Mouse (Mus musculus) CH12.LX (cell line): ENCODE measurements at regions not wholly inside any gene's neighbourhood (a gene's known extent, or its start where the extent isn't known, plus 50 kb on each side); places are given as distances from the start of the nearest gene placed in this dataset.

Source experiments
- DNase-seq: peaks from one replicate; pipeline ENCODE4 v3.0.0-alpha.2; 2013; ENCODE audit errors: extremely low read depth
- H3K27ac ChIP-seq: 2 replicates; pipeline ENCODE4 v1.5.1; 2012; ENCODE audit warnings: low read depth, mild to moderate bottlenecking, control low read depth, moderate library complexity; ENCODE audit not compliant: insufficient read depth
- H3K27me3 ChIP-seq: replicated peaks from 2 replicates; pipeline ENCODE3; 2012; ENCODE audit warnings: inconsistent platforms
- H3K36me3 ChIP-seq, 2 experiments: replicated peaks in 1 of 2; 2 replicates each; pipeline versions ENCODE3 to v1.6.1; 2012; ENCODE audit warnings: inconsistent platforms in 1 of 2, low read length in 1 of 2, mild to moderate bottlenecking in 1 of 2, mixed read lengths in 1 of 2, moderate library complexity in 1 of 2; ENCODE audit not compliant: control insufficient read depth in 1 of 2, insufficient read depth in 1 of 2
- H3K4me1 ChIP-seq, 2 experiments: 2 replicates each; pipeline ENCODE4 v1.6.1; 2012; ENCODE audit warnings: inconsistent platforms in 1 of 2, moderate library complexity in 1 of 2; ENCODE audit not compliant: insufficient read depth in 2 of 2, control insufficient read depth in 1 of 2
- H3K4me2 ChIP-seq: 2 replicates; pipeline ENCODE4 v1.6.1; 2012; ENCODE audit warnings: low read depth, mild to moderate bottlenecking, control low read depth; ENCODE audit not compliant: poor library complexity, insufficient read depth, severe bottlenecking
- H3K4me3 ChIP-seq, 3 experiments: fragments of 150-350 bp in 1 of 3; sonication (generic) in 1 of 3; replicated peaks in 1 of 3; 2 replicates each; pipeline versions ENCODE3 to v1.5.1; 2011 to 2012; ENCODE audit warnings: low read depth in 2 of 3, low read length in 2 of 3, mild to moderate bottlenecking in 2 of 3, moderate library complexity in 2 of 3, control low read depth in 1 of 3, improper control_type of control experiment in 1 of 3, inconsistent platforms in 1 of 3, mixed read lengths in 1 of 3; ENCODE audit not compliant: poor library complexity in 1 of 3
- H3K79me2 ChIP-seq: replicated peaks from 2 replicates; pipeline ENCODE4 v1.6.1; 2012; ENCODE audit warnings: mild to moderate bottlenecking, moderate library complexity; ENCODE audit not compliant: control insufficient read depth, poor library complexity, insufficient read depth, severe bottlenecking; ENCODE audit errors: extremely low read depth
- H3K9ac ChIP-seq: 2 replicates; pipeline ENCODE4 v1.6.1; 2012; ENCODE audit warnings: low read depth, mild to moderate bottlenecking, control low read depth, moderate library complexity; ENCODE audit not compliant: insufficient read depth
- H3K9me3 ChIP-seq: replicated peaks from 2 replicates; pipeline ENCODE3; 2012; ENCODE audit warnings: low read length, inconsistent platforms, mixed read lengths
- BHLHE40 ChIP-seq: IDR thresholded peaks from 2 replicates; pipeline ENCODE4 v1.6.1; 2011; ENCODE audit warnings: mild to moderate bottlenecking, low read depth, low read length, improper control_type of control experiment
- CHD1 ChIP-seq: IDR thresholded peaks from 2 replicates; pipeline ENCODE4 v1.6.1; 2012; ENCODE audit warnings: low read depth, low read length, improper control_type of control experiment, inconsistent platforms
- EP300 ChIP-seq: IDR thresholded peaks from 2 replicates; pipeline ENCODE4 v1.6.1; 2011; ENCODE audit warnings: low read length, improper control_type of control experiment
- ETS1 ChIP-seq: conservative IDR thresholded peaks from 2 replicates; pipeline ENCODE4 v1.6.1; 2012; ENCODE audit warnings: low read depth, mild to moderate bottlenecking, inconsistent platforms, low read length, improper control_type of control experiment, moderate library complexity
- HCFC1 ChIP-seq: IDR thresholded peaks from 2 replicates; pipeline ENCODE4 v1.6.1; 2012; ENCODE audit warnings: low read depth, mild to moderate bottlenecking, inconsistent platforms, low read length, improper control_type of control experiment
- IRF4 ChIP-seq: IDR thresholded peaks from 2 replicates; pipeline ENCODE4 v1.6.1; 2014; ENCODE audit warnings: low read depth, mild to moderate bottlenecking, inconsistent platforms, low read length, improper control_type of control experiment
- JUN ChIP-seq: IDR thresholded peaks from 2 replicates; pipeline ENCODE4 v1.6.1; 2011; ENCODE audit warnings: low read depth, mild to moderate bottlenecking, low read length, improper control_type of control experiment, moderate library complexity; ENCODE audit not compliant: insufficient read depth
- MAX ChIP-seq: IDR thresholded peaks from 2 replicates; pipeline ENCODE4 v1.6.1; 2011; ENCODE audit warnings: low read length, improper control_type of control experiment
- MAZ ChIP-seq: IDR thresholded peaks from 2 replicates; pipeline ENCODE4 v1.6.1; 2012; ENCODE audit warnings: low read depth, mild to moderate bottlenecking, inconsistent platforms, low read length, improper control_type of control experiment, moderate library complexity
- MXI1 ChIP-seq: IDR thresholded peaks from 2 replicates; pipeline ENCODE4 v1.6.1; 2011; ENCODE audit warnings: mild to moderate bottlenecking, low read depth, low read length, improper control_type of control experiment
- NRF1 ChIP-seq: IDR thresholded peaks from 2 replicates; pipeline ENCODE4 v1.6.1; 2014; ENCODE audit warnings: low read depth, mild to moderate bottlenecking, inconsistent platforms, low read length, improper control_type of control experiment, moderate library complexity
- PAX5 ChIP-seq: IDR thresholded peaks from 2 replicates; pipeline ENCODE4 v1.6.1; 2012; ENCODE audit warnings: low read length, inconsistent platforms, mixed read lengths
- RCOR1 ChIP-seq: conservative IDR thresholded peaks from 2 replicates; pipeline ENCODE4 v1.6.1; 2012; ENCODE audit warnings: low read depth, mild to moderate bottlenecking, inconsistent platforms, low read length, improper control_type of control experiment
- SMC3 ChIP-seq: IDR thresholded peaks from 2 replicates; pipeline ENCODE4 v1.6.1; 2011; ENCODE audit warnings: low read depth, low read length, improper control_type of control experiment
- TBP ChIP-seq: conservative IDR thresholded peaks from 2 replicates; pipeline ENCODE4 v1.6.1; 2011; ENCODE audit warnings: low read depth, low read length, improper control_type of control experiment
- UBTF ChIP-seq: IDR thresholded peaks from 2 replicates; pipeline ENCODE4 v1.6.1; 2012; ENCODE audit warnings: low read depth, mild to moderate bottlenecking, inconsistent platforms, low read length, improper control_type of control experiment, moderate library complexity
- ZC3H11A ChIP-seq: IDR thresholded peaks from 2 replicates; pipeline ENCODE4 v1.6.1; 2012; ENCODE audit warnings: low read depth, mild to moderate bottlenecking, inconsistent platforms, low read length, improper control_type of control experiment
- ZMIZ1 ChIP-seq: IDR thresholded peaks from 2 replicates; pipeline ENCODE4 v1.6.1; 2012; ENCODE audit warnings: low read depth, mild to moderate bottlenecking, inconsistent platforms, low read length, improper control_type of control experiment
- ZNF384 ChIP-seq: IDR thresholded peaks from 2 replicates; pipeline ENCODE4 v1.6.1; 2012; ENCODE audit warnings: low read depth, low read length, improper control_type of control experiment, inconsistent platforms
- dilution Hi-C: fragments of 300-500 bp; cut with MboI; formaldehyde crosslinking; loops from 2 replicates; pipeline ENCODE4 v1.14.3; 2020; ENCODE audit warnings: low sequenced_read_pairs; ENCODE audit not compliant: extremely low pct_unique_long_range_greater_than_20kb, extremely low pct_ligation_motif_present
- in situ Hi-C: fragments of 300-500 bp; cut with MboI; formaldehyde crosslinking; loops from 3 replicates; pipeline ENCODE4 v1.14.3; 2019; ENCODE audit warnings: low sequenced_read_pairs, low pct_ligation_motif_present, low pct_unique_long_range_greater_than_20kb, mixed read lengths

GRCm38 (mm10) chr13:97386511-97386910 lies 145.6 kb downstream of the Enc1 start:
- no peaks in the 10 kb centered on the region for H3K4me1 ChIP-seq
- in situ Hi-C loops, result no loop called here
- H3K36me3 ChIP-seq, result no peaks in the 10 kb centered on the region
- H3K9ac ChIP-seq, result no peak overlapping the region
- no peak overlapping the region for H3K27ac ChIP-seq
- TF ChIP-seq IRF4 (no peak), NRF1 (no peak), PAX5 (no peak), CHD1 (no peak), ZC3H11A (no peak), EP300 (no peak), SMC3 (no peak), ETS1 (no peak), HCFC1 (no peak), MXI1 (no peak), ZMIZ1 (no peak), TBP (no peak)
- H3K4me3 ChIP-seq, result no peak overlapping the region
- H3K4me2 ChIP-seq, result no peak overlapping the region
- dilution Hi-C loops, result no loop called here
- no peaks in the 10 kb centered on the region for H3K27me3 ChIP-seq
- H3K79me2 ChIP-seq, result no peaks in the 10 kb centered on the region
- no peak for DNase-seq
- H3K9me3 ChIP-seq, result peaks cover 27% of the 10 kb centered on the region

DNA sequence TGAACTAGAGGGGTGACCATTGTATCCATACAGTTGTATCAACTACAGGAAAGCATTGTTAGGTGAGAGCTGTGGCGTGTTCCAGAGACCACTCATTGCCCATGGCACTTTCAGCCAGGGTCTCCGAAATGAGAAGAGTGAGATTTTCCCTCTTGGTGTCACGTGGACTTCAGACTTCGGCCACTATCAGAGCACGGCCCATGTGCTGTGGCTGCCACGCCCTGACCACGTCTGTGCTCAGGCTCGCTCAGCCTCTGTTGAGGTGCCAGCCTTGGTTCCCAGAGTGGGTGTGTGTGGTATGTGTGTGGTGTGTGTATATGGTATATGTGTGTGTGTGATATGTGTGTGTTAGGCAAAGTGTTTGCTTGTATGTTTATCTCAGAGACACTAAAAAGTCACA lies 144.6 kb downstream of the Enc1 start:
- H3K4me2 ChIP-seq, result no peak overlapping the region
- H3K9me3 ChIP-seq, result peaks cover 27% of the 10 kb centered on the region
- H3K4me3 ChIP-seq, result no peak overlapping the region
- no peak overlapping the region for H3K9ac ChIP-seq
- no peaks in the 10 kb centered on the region for H3K36me3 ChIP-seq
- H3K27me3 ChIP-seq, result no peaks in the 10 kb centered on the region
- DNase-seq, result no peak
- no peak overlapping the region for H3K27ac ChIP-seq
- no peaks in the 10 kb centered on the region for H3K4me1 ChIP-seq
- in situ Hi-C loops, result no loop called here
- TF ChIP-seq MAX, result no peak
- TF ChIP-seq UBTF, result no peak
- no peak for TF ChIP-seq ZC3H11A
- no peak for TF ChIP-seq JUN
- TF ChIP-seq RCOR1, result no peak
- TF ChIP-seq SMC3, result no peak
- no peak for TF ChIP-seq ZNF384
- no peak for TF ChIP-seq BHLHE40
- no peak for TF ChIP-seq MAZ
- TF ChIP-seq, all 38 proteins: peak for 0
- H3K79me2 ChIP-seq, result no peaks in the 10 kb centered on the region
- dilution Hi-C loops, result no loop called here
